Mouse (Mus musculus) forebrain, embryonic 13.5 days (tissue): ENCODE data around the gene 4930415O20Rik. TPM values are rescaled to one million over a fixed set of nuclear protein-coding genes. Genes with fewer than 3 reads are reported as not detected.

Experiments used
- ATAC-seq: fragments of 200-750 bp; cut with Nextera tagmentation; 2 replicates; pipeline ENCODE4 v1.8.0; 2017
- H3K27ac ChIP-seq: fragments of 300-500 bp; sonication (generic); 2 replicates; pipeline ENCODE4 v1.5.1; 2015; ENCODE audit warnings: inconsistent platforms, mild to moderate bottlenecking, moderate library complexity
- H3K27me3 ChIP-seq: fragments of 300-500 bp; sonication (generic); 2 replicates; pipeline ENCODE4 v1.6.1; 2015; ENCODE audit warnings: mild to moderate bottlenecking, inconsistent platforms
- H3K36me3 ChIP-seq: fragments of 300-500 bp; sonication (generic); 2 replicates; pipeline ENCODE4 v1.6.1; 2015; ENCODE audit warnings: mild to moderate bottlenecking, inconsistent platforms; ENCODE audit not compliant: poor library complexity, severe bottlenecking
- H3K4me1 ChIP-seq: fragments of 300-500 bp; sonication (generic); 2 replicates; pipeline ENCODE4 v1.6.1; 2015; ENCODE audit warnings: inconsistent platforms
- H3K4me2 ChIP-seq: fragments of 300-500 bp; sonication (generic); 2 replicates; pipeline ENCODE4 v1.6.1; 2015; ENCODE audit warnings: inconsistent platforms, mild to moderate bottlenecking, moderate library complexity
- H3K4me3 ChIP-seq: fragments of 300-500 bp; sonication (generic); 2 replicates; pipeline ENCODE4 v1.5.1; 2015; ENCODE audit warnings: mild to moderate bottlenecking, inconsistent platforms
- H3K9ac ChIP-seq: fragments of 300-500 bp; sonication (generic); 2 replicates; pipeline ENCODE4 v1.6.1; 2015; ENCODE audit warnings: mild to moderate bottlenecking, inconsistent platforms
- H3K9me3 ChIP-seq: fragments of 300-500 bp; sonication (generic); replicated peaks from 2 replicates; pipeline ENCODE4 v1.6.1; 2016; ENCODE audit warnings: inconsistent platforms
- WGBS: fragments of 180-500 bp; shearing (Covaris S2); methylation state at CpG from one replicate; pipeline ENCODE4 v1.1.7; 2015; 5-methylcytosine and 5-hydroxymethylcytosine counted together
- polyA plus RNA-seq: library from polyadenylated mRNA; unstranded; fragments of >200 nt; fragmentation: Nextera tagmentation; extraction: Ambion mirVana; gene quantifications from 2 replicates; pipeline ENCODE4 v1.2.1, GENCODE M21; 2015

Gene 4930415O20Rik
- polyA plus RNA-seq, 1 experiment from 2014 or later: not detected

GRCm38 (mm10) chr15:98609331-98610130, 38.7 kb downstream of the 4930415O20Rik start, which contains the start of gene Adcy6:
Gene Adcy6, minus strand, starts transcription at chr15:98610076.
- peak within 1 kb of the TSS; percentile 88 for H3K9ac ChIP-seq
- H3K4me2 ChIP-seq: peak within 1 kb of the TSS; percentile 92
- H3K27ac ChIP-seq: peak within 1 kb of the TSS; percentile 78
- peak; percentile 81 for ATAC-seq
- peaks cover 31% of the 10 kb centered on the region for H3K4me1 ChIP-seq
- H3K27me3 ChIP-seq: no peaks in the 10 kb centered on the region
- no peaks in the 10 kb centered on the region for H3K9me3 ChIP-seq
- H3K36me3 ChIP-seq: peaks cover 5% of the 10 kb centered on the region
- peak within 1 kb of the TSS; percentile 80 for H3K4me3 ChIP-seq
- under 1% methylated on average over 54 of the region's 75 CpGs for WGBS

DNA sequence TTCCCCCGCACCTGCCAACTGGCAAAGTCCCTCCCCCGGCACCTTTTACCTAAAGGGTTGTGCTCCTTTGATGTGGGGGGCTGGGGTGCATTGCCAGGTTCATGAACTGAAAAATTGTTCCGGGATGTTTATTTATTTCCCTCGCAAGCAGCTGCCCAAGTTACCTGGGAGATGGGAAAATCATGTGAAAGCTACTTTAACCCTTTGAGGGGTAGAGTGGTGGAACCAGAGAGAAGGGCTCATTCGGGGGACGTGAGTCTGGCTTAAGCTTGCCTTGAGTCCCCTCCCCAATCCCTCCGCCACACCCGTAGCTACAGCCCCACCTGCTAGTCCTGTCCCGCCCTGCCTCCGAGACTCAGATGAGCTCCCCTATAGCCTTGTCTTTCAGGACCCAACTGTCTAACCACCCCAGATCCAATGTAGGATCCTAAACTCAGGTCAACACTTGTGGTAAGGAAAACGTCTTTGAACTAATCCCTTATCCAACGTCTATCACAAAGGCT, 39.4 kb downstream of the 4930415O20Rik start:
- H3K4me2 ChIP-seq: peak overlapping the region; percentile 92
- peaks cover 37% of the 10 kb centered on the region for H3K4me1 ChIP-seq
- no peaks in the 10 kb centered on the region for H3K36me3 ChIP-seq
- 2% methylated on average over 12 of the region's 12 CpGs for WGBS
- H3K4me3 ChIP-seq: peak overlapping the region; percentile 80
- ATAC-seq: no peak
- H3K27ac ChIP-seq: peak overlapping the region; percentile 78
- no peaks in the 10 kb centered on the region for H3K27me3 ChIP-seq
- H3K9ac ChIP-seq: peak overlapping the region; percentile 88
- H3K9me3 ChIP-seq: no peaks in the 10 kb centered on the region

- Histone ChIP-seq H3K4me2 (no peak overlapping the region), H3K9ac (no peak overlapping the region), H3K27me3 (0 out of 2 replicates have a peak, but pooled peaks cover 2% of the 10 kb centered on the region), H3K27ac (no peak overlapping the region), H3K36me3 (no peaks in the 10 kb centered on the region), H3K4me3 (no peak overlapping the region), H3K4me1 (peaks cover 33% of the 10 kb centered on the region), H3K9me3 (no peaks in the 10 kb centered on the region)
- ATAC-seq: no peak
- WGBS: 99% methylated on average over 3 of the region's 3 CpGs
Observed at GRCm38 (mm10) chr15:98612229-98612628, 41.4 kb downstream of the 4930415O20Rik start.

DNA sequence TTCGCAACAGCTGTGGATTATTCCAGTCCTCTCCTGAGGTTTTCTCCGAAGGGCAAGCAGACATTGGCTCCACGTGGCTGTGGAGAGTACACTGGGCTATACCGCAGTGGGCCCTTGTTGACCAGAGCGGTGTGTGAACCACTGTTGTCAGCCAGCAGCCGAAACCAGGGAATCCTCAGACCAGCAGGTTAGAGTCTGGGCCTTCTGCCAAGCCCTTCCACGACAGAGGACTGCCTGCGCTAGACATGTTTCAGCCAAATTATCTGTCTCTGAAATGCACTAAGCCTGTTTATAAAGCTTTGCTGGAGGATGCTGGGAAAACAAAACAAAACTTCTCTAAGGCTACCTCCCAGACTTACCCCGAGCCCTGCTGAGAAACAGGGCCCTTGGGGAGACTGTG, 43.7 kb downstream of the 4930415O20Rik start:
- no peaks in the 10 kb centered on the region for H3K9me3 ChIP-seq
- peak overlapping the region; percentile 28 for H3K27ac ChIP-seq
- H3K4me2 ChIP-seq: no peak overlapping the region
- no peak for ATAC-seq
- H3K4me1 ChIP-seq: peaks cover 17% of the 10 kb centered on the region
- no peaks in the 10 kb centered on the region for H3K36me3 ChIP-seq
- H3K9ac ChIP-seq: peak overlapping the region; percentile 45; the same call in 1 of the 2 replicates
- no peak overlapping the region for H3K4me3 ChIP-seq
- WGBS: 47% methylated on average over 9 of the region's 9 CpGs
- H3K27me3 ChIP-seq: peaks cover 7% of the 10 kb centered on the region; the same call in 1 of the 2 replicates

GRCm38 (mm10) chr15:98614971-98615370, 44.2 kb downstream of the 4930415O20Rik start:
- 50% methylated on average over 6 of the region's 6 CpGs for WGBS
- no peak overlapping the region for H3K4me3 ChIP-seq
- H3K9ac ChIP-seq: peak overlapping the region; percentile 45; the same call in 1 of the 2 replicates
- H3K27me3 ChIP-seq: peaks cover 7% of the 10 kb centered on the region; the same call in 1 of the 2 replicates
- H3K4me1 ChIP-seq: peaks cover 16% of the 10 kb centered on the region
- ATAC-seq: no peak
- H3K36me3 ChIP-seq: no peaks in the 10 kb centered on the region
- no peaks in the 10 kb centered on the region for H3K9me3 ChIP-seq
- no peak overlapping the region for H3K4me2 ChIP-seq
- H3K27ac ChIP-seq: no peak overlapping the region; the same call in 1 of the 2 replicates

DNA sequence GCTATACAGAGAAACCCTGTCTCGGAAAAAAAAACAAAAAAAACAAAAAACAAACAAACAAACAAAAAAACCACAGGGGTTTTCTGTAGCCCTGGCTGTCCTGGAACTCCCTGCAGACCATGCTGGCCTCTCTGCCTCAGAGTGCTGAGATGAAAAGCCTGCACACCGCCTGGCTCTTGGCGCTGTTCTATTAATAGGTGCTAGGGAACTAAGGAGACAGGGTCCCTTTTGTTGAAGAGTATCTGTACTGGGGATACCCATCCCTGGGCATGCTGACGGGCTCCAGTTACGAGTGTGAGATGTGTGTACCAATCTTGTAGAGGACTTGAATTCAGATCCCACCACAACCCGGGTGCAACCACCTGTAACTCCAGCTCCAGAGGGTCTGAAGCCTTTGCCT, 44.9 kb downstream of the 4930415O20Rik start:
- H3K4me3 ChIP-seq: no peak overlapping the region
- no peaks in the 10 kb centered on the region for H3K36me3 ChIP-seq
- H3K27me3 ChIP-seq: peaks cover 7% of the 10 kb centered on the region; the same call in 1 of the 2 replicates
- H3K9ac ChIP-seq: no peak overlapping the region
- H3K4me2 ChIP-seq: no peak overlapping the region
- H3K9me3 ChIP-seq: no peaks in the 10 kb centered on the region
- peaks cover 13% of the 10 kb centered on the region for H3K4me1 ChIP-seq
- WGBS: 63% methylated on average over 6 of the region's 6 CpGs
- no peak overlapping the region for H3K27ac ChIP-seq
- ATAC-seq: no peak

DNA sequence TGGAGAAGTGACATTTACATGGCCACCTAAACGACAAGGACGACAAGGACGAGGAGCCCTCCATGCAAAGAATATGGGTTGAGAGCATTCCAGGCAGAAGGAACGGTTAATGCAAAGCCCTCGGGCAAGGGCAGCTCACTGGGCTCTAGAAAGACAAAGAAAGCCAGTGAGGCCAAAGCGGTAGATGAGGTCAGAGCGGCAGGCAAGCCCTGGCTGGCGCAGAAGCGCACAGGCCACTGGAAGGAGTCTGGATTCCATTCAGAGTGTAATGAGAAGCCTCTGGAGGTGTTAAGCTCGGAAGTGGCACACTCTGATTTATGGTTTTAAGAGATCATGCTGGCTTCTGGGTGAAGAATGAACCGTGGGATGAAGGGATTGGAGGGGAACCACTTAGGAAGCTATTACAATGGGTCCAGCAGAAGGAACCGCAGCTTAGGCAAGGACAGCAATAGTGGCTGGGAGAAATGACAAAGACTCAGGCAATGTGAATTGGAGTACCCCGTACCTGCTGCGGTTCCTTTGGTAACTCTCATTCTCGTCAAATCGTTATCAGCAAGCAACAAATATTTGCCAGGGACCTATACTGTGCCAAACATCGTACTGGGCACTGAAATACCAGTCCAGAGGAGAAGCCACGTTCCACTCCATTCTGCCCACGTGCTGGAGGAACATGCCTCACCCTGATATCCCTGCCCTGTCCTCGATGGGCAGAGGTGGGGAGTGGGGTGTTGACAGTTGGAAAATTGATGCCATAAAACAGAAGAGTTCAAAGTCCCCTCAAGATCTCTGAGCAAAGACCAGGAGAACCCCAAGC, 45.8 kb downstream of the 4930415O20Rik start:
- peaks cover 13% of the 10 kb centered on the region for H3K4me1 ChIP-seq
- H3K36me3 ChIP-seq: no peaks in the 10 kb centered on the region
- H3K27ac ChIP-seq: no peak overlapping the region
- WGBS: 39% methylated on average over 20 of the region's 20 CpGs
- ATAC-seq: peak; percentile 10; the same call in 1 of the 2 replicates
- H3K9me3 ChIP-seq: no peaks in the 10 kb centered on the region
- H3K4me3 ChIP-seq: no peak overlapping the region
- H3K4me2 ChIP-seq: peak overlapping the region; percentile 27; the same call in 1 of the 2 replicates
- H3K27me3 ChIP-seq: peaks cover 7% of the 10 kb centered on the region; the same call in 1 of the 2 replicates
- no peak overlapping the region for H3K9ac ChIP-seq

DNA sequence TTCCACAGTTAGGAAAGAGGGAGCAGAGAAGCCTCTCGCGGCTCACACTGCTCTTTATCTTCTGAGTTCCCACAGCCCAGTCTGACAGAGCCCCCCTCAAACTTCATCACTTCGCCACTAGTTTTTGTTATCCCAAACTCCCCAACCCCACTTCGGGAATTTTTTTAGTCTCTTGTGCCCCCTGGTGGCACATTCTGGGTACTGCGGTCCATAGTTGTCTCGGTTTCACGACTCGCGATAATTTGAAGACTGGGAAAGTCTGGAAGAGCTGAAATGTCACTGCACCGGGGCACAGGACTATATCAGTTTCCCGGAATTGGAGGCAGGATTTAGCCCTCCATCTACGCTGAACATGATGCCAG, 46.4 kb downstream of the 4930415O20Rik start:
- no peak overlapping the region for H3K9ac ChIP-seq
- 2% methylated on average over 12 of the region's 12 CpGs for WGBS
- peak; percentile 58; the same call in 1 of the 2 replicates for ATAC-seq

DNA sequence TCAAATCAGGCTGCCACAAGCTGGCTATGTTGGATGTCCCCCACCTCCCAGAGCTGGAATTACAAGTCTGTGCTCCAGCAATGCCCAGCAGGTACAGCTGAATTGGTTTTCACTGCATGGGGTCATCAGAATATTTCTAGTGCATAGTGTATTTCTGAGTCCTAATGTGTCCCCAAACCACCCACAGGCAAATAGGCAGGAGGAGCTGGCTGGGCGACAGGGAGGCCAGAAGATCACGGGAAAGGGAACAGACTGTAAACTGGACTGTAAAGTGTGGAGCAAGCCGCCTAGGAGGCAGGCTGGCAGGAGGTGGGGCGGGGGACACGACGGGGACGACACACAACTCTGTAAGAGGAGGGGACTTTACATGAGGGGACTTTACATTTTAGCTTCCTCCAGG, 51.4 kb downstream of the 4930415O20Rik start:
- H3K9me3 ChIP-seq: no peaks in the 10 kb centered on the region
- H3K9ac ChIP-seq: no peak overlapping the region

More for the DNA sequence above, 46.4 kb downstream of the 4930415O20Rik start:
- peak overlapping the region; percentile 27; the same call in 1 of the 2 replicates for H3K4me2 ChIP-seq
- no peaks in the 10 kb centered on the region for H3K9me3 ChIP-seq
- no peaks in the 10 kb centered on the region for H3K36me3 ChIP-seq
- H3K27me3 ChIP-seq: peaks cover 8% of the 10 kb centered on the region; the same call in 1 of the 2 replicates
- no peak overlapping the region for H3K4me3 ChIP-seq
- no peak overlapping the region for H3K27ac ChIP-seq
- H3K4me1 ChIP-seq: peaks cover 15% of the 10 kb centered on the region

GRCm38 (mm10) chr15:98622721-98623120, 51.9 kb downstream of the 4930415O20Rik start:
- H3K9me3 ChIP-seq: no peaks in the 10 kb centered on the region
- ATAC-seq: no peak

More for the DNA sequence above, 51.4 kb downstream of the 4930415O20Rik start:
- no peak overlapping the region for H3K4me2 ChIP-seq
- peaks cover 19% of the 10 kb centered on the region; the same call in 1 of the 2 replicates for H3K27me3 ChIP-seq
- no peak for ATAC-seq
- no peaks in the 10 kb centered on the region for H3K36me3 ChIP-seq
- peaks cover 12% of the 10 kb centered on the region for H3K4me1 ChIP-seq
- H3K27ac ChIP-seq: no peak overlapping the region
- H3K4me3 ChIP-seq: no peak overlapping the region
- WGBS: 5% methylated on average over 7 of the region's 7 CpGs

GRCm38 (mm10) chr15:98623361-98623821, 52.6 kb downstream of the 4930415O20Rik start:
- Histone ChIP-seq H3K36me3 (no peaks in the 10 kb centered on the region), H3K27ac (no peak overlapping the region), H3K9me3 (no peaks in the 10 kb centered on the region), H3K4me3 (no peak overlapping the region), H3K4me2 (no peak overlapping the region), H3K27me3 (peaks cover 20% of the 10 kb centered on the region; the same call in 1 of the 2 replicates), H3K9ac (no peak overlapping the region), H3K4me1 (peaks cover 16% of the 10 kb centered on the region)
- no peak for ATAC-seq
- WGBS: 52% methylated on average over 5 of the region's 5 CpGs

More at GRCm38 (mm10) chr15:98622721-98623120, 51.9 kb downstream of the 4930415O20Rik start:
- H3K27me3 ChIP-seq: peaks cover 19% of the 10 kb centered on the region; the same call in 1 of the 2 replicates
- peaks cover 12% of the 10 kb centered on the region for H3K4me1 ChIP-seq
- no peak overlapping the region for H3K4me2 ChIP-seq
- 19% methylated on average over 6 of the region's 6 CpGs for WGBS
- H3K36me3 ChIP-seq: no peaks in the 10 kb centered on the region
- no peak overlapping the region for H3K9ac ChIP-seq
- H3K4me3 ChIP-seq: no peak overlapping the region
- no peak overlapping the region for H3K27ac ChIP-seq
